Mouse (Mus musculus) embryonic facial prominence, embryonic 14.5 days (tissue): ENCODE results near the gene F13a1. TPM values are rescaled to one million over a fixed set of nuclear protein-coding genes. Genes with fewer than 3 reads are reported as not detected.

Source experiments
- ATAC-seq: fragments of 200-750 bp; cut with Nextera tagmentation; 2 replicates; pipeline ENCODE4 v1.8.0; 2017; ENCODE audit warnings: low read depth, moderate number of reproducible peaks, moderate TSS enrichment
- DNase-seq: peaks from one replicate; pipeline ENCODE4 v3.0.0-alpha.2; 2015; ENCODE audit warnings: low spot score
- H3K27ac ChIP-seq: fragments of 300-500 bp; sonication (generic); replicated peaks from 2 replicates; pipeline ENCODE4 v1.5.1; 2014; ENCODE audit warnings: low read depth, mild to moderate bottlenecking, low read length, moderate library complexity
- H3K27me3 ChIP-seq: fragments of 300-500 bp; sonication (generic); replicated peaks from 2 replicates; pipeline ENCODE4 v1.6.1; 2014; ENCODE audit warnings: low read length; ENCODE audit not compliant: control insufficient read depth, insufficient read depth
- H3K36me3 ChIP-seq: fragments of 300-500 bp; sonication (generic); 2 replicates; pipeline ENCODE4 v1.6.1; 2014; ENCODE audit warnings: low read length, mixed read lengths; ENCODE audit not compliant: control insufficient read depth, insufficient read depth
- H3K4me1 ChIP-seq: fragments of 300-500 bp; sonication (generic); 2 replicates; pipeline ENCODE4 v1.6.1; 2014; ENCODE audit warnings: antibody characterized with exemption, low read length; ENCODE audit not compliant: control insufficient read depth, insufficient read depth
- H3K4me2 ChIP-seq: fragments of 300-500 bp; sonication (generic); 2 replicates; pipeline ENCODE4 v1.6.1; 2014; ENCODE audit warnings: low read depth, mild to moderate bottlenecking, low read length, moderate library complexity, mixed read lengths
- H3K4me3 ChIP-seq: fragments of 300-500 bp; sonication (generic); 2 replicates; pipeline ENCODE4 v1.5.1; 2014; ENCODE audit warnings: low read depth, mild to moderate bottlenecking, low read length
- H3K9ac ChIP-seq: fragments of 300-500 bp; sonication (generic); 2 replicates; pipeline ENCODE4 v1.6.1; 2014; ENCODE audit warnings: low read depth, mild to moderate bottlenecking, low read length, moderate library complexity, mixed read lengths
- H3K9me3 ChIP-seq: fragments of 300-500 bp; sonication (generic); 2 replicates; pipeline ENCODE4 v1.6.1; 2016; ENCODE audit warnings: low read length; ENCODE audit not compliant: control insufficient read depth
- WGBS: fragments of 180-500 bp; shearing (Covaris S2); extraction: QIAGEN DNeasy Blood & Tissue Kit; methylation state at CpG from one replicate; pipeline ENCODE4 v1.1.7; 2014; 5-methylcytosine and 5-hydroxymethylcytosine counted together
- polyA plus RNA-seq: library from polyadenylated mRNA; unstranded; fragments of >200 nt; fragmentation: Nextera tagmentation; extraction: Ambion mirVana; gene quantifications from 2 replicates; pipeline ENCODE4 v1.2.1, GENCODE M21; 2014

Gene F13a1
- polyA plus RNA-seq, 1 experiment from 2014 or later: 33.8 TPM

- Histone ChIP-seq H3K9me3 (no peaks in the 10 kb centered on the region), H3K4me2 (no peak overlapping the region), H3K27ac (no peak overlapping the region), H3K36me3 (no peaks in the 10 kb centered on the region), H3K4me1 (no peaks in the 10 kb centered on the region), H3K27me3 (no peaks in the 10 kb centered on the region), H3K9ac (no peak overlapping the region), H3K4me3 (no peak overlapping the region)
- DNase-seq (no peak), ATAC-seq (no peak)
- WGBS: 66% methylated on average over 6 of the region's 6 CpGs
Measured at GRCm38 (mm10) chr13:37049018-37049417, 1.0 kb downstream of the F13a1 start.

- H3K9ac ChIP-seq: no peak overlapping the region
- no peak for ATAC-seq
- H3K4me1 ChIP-seq: no peaks in the 10 kb centered on the region
- H3K4me3 ChIP-seq: no peak overlapping the region
- H3K4me2 ChIP-seq: no peak overlapping the region
- WGBS: 73% methylated on average over 3 of the region's 3 CpGs
- H3K27me3 ChIP-seq: no peaks in the 10 kb centered on the region
- DNase-seq: no peak
- H3K36me3 ChIP-seq: no peaks in the 10 kb centered on the region
- no peaks in the 10 kb centered on the region for H3K9me3 ChIP-seq
- no peak overlapping the region for H3K27ac ChIP-seq
Measured at GRCm38 (mm10) chr13:37045005-37045404, 5.0 kb downstream of the F13a1 start.

- H3K4me3 ChIP-seq: no peak overlapping the region
- H3K4me1 ChIP-seq: no peaks in the 10 kb centered on the region
- ATAC-seq (no peak), DNase-seq (no peak)
- H3K27ac ChIP-seq: no peak overlapping the region
- H3K9me3 ChIP-seq: no peaks in the 10 kb centered on the region
- no peaks in the 10 kb centered on the region for H3K27me3 ChIP-seq
- no peak overlapping the region for H3K4me2 ChIP-seq
- H3K36me3 ChIP-seq: no peaks in the 10 kb centered on the region
- 67% methylated on average over 3 of the region's 3 CpGs for WGBS
- H3K9ac ChIP-seq: no peak overlapping the region
Measured at GRCm38 (mm10) chr13:37034745-37035144, 15.3 kb downstream of the F13a1 start.

- no peaks in the 10 kb centered on the region for H3K27me3 ChIP-seq
- no peaks in the 10 kb centered on the region for H3K4me1 ChIP-seq
- no peak overlapping the region for H3K4me2 ChIP-seq
- H3K9me3 ChIP-seq: 0 out of 2 replicates have a peak, but pooled peaks cover 10% of the 10 kb centered on the region
- H3K36me3 ChIP-seq: no peaks in the 10 kb centered on the region
- H3K9ac ChIP-seq: no peak overlapping the region
- DNase-seq: no peak
- H3K27ac ChIP-seq: no peak overlapping the region
- no peak for ATAC-seq
- 41% methylated on average over 4 of the region's 4 CpGs for WGBS
- no peak overlapping the region for H3K4me3 ChIP-seq
Measured at GRCm38 (mm10) chr13:37025996-37026579, 24.0 kb downstream of the F13a1 start.

- no peaks in the 10 kb centered on the region for H3K9me3 ChIP-seq
- WGBS: 79% methylated on average over 2 of the region's 2 CpGs
- no peak for DNase-seq
Measured at GRCm38 (mm10) chr13:37021575-37021974, 28.5 kb downstream of the F13a1 start.

GRCm38 (mm10) chr13:37010771-37011170, 39.3 kb downstream of the F13a1 start:
- Histone ChIP-seq H3K27ac (no peak overlapping the region), H3K9me3 (no peaks in the 10 kb centered on the region), H3K36me3 (no peaks in the 10 kb centered on the region), H3K27me3 (no peaks in the 10 kb centered on the region), H3K4me1 (no peaks in the 10 kb centered on the region), H3K4me2 (no peak overlapping the region), H3K9ac (no peak overlapping the region), H3K4me3 (no peak overlapping the region)
- DNase-seq (no peak), ATAC-seq (no peak)
- WGBS: 83% methylated on average over 5 of the region's 5 CpGs

More at GRCm38 (mm10) chr13:37021575-37021974, 28.5 kb downstream of the F13a1 start:
- Histone ChIP-seq H3K4me2 (no peak overlapping the region), H3K36me3 (no peaks in the 10 kb centered on the region), H3K4me3 (no peak overlapping the region), H3K4me1 (no peaks in the 10 kb centered on the region), H3K27ac (no peak overlapping the region), H3K27me3 (no peaks in the 10 kb centered on the region), H3K9ac (no peak overlapping the region)
- no peak for ATAC-seq

- no peak overlapping the region for H3K4me3 ChIP-seq
- no peak overlapping the region for H3K27ac ChIP-seq
- no peak overlapping the region for H3K4me2 ChIP-seq
- no peaks in the 10 kb centered on the region for H3K9me3 ChIP-seq
- no peaks in the 10 kb centered on the region for H3K4me1 ChIP-seq
- H3K36me3 ChIP-seq: no peaks in the 10 kb centered on the region
- DNase-seq (no peak), ATAC-seq (no peak)
- H3K27me3 ChIP-seq: no peaks in the 10 kb centered on the region
- H3K9ac ChIP-seq: no peak overlapping the region
Measured at GRCm38 (mm10) chr13:37006224-37006623, 43.8 kb downstream of the F13a1 start.

GRCm38 (mm10) chr13:36999210-36999705, 50.8 kb downstream of the F13a1 start:
- no peak overlapping the region for H3K27ac ChIP-seq
- DNase-seq: peak; percentile 17
- no peak for ATAC-seq
- no peaks in the 10 kb centered on the region for H3K27me3 ChIP-seq
- H3K4me3 ChIP-seq: no peak overlapping the region
- no peak overlapping the region for H3K9ac ChIP-seq
- H3K36me3 ChIP-seq: no peaks in the 10 kb centered on the region
- no peaks in the 10 kb centered on the region for H3K9me3 ChIP-seq
- WGBS: 42% methylated on average over 6 of the region's 6 CpGs
- H3K4me2 ChIP-seq: no peak overlapping the region
- H3K4me1 ChIP-seq: no peaks in the 10 kb centered on the region

GRCm38 (mm10) chr13:36993593-36993992, 56.5 kb downstream of the F13a1 start:
- ATAC-seq (no peak), DNase-seq (peak; percentile 9)
- 75% methylated on average over 5 of the region's 5 CpGs for WGBS
- H3K9me3 ChIP-seq: no peaks in the 10 kb centered on the region
- H3K9ac ChIP-seq: no peak overlapping the region
- H3K4me1 ChIP-seq: no peaks in the 10 kb centered on the region
- no peak overlapping the region for H3K27ac ChIP-seq
- H3K4me3 ChIP-seq: no peak overlapping the region
- H3K4me2 ChIP-seq: no peak overlapping the region
- H3K36me3 ChIP-seq: no peaks in the 10 kb centered on the region
- no peaks in the 10 kb centered on the region for H3K27me3 ChIP-seq
